Mouse (Mus musculus): ENCODE data around the gene Pum2.
A peak's percentile ranks its signal among the peaks of the same experiment; 100 is the strongest.

Pum2 gene

DNA sequence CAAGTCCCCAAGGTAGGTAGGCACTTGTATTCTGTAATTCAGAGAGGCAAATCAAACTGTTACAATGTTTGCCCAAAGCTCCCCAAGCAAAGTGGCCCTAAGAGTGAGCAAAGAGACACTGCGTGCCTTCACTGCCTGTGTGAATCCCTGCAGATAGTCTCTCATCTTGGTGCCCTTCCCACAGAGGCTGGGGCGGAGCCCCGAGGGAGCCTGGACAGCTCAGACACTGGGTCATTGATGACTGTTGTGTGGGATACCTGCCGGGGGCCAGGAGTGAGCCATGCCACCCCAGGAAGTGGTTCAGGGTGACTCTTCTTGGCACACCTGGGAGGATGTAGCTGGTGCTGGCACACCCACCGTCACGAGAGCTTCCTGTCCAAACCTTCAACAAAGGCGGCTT is 87.1 kb downstream of the Pum2 start:
- DNase-seq (ENCODE audit: low read depth, low spot score) = no peak

DNA sequence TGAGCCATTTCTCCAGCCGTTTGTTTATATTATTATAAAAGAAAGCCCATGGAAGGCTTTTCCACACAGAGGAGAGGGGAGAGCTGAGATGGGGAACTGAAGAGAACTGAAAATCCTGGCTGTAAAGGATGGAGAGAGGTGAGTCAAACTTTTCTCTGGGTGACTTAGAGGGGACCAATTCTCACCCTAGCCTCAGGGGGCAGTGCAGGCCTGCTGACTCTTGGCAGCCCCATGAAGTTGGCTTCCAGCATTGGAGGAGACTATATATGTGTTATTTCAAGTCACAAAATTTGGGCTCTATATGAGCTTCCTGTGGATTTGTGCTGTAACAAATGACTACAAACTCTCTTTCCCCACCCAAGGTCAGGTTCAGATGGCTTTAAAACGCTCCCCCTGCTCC is 88.7 kb downstream of the Pum2 start:
- no peak for DNase-seq (ENCODE audit: low read depth, low spot score)

GRCm38 (mm10) chr12:8764221-8764930 is 90.4 kb downstream of the Pum2 start:
- DNase-seq (ENCODE audit: low read depth, low spot score) = no peak

GRCm38 (mm10) chr12:8770946-8771843 is 97.3 kb downstream of the Pum2 start, which contains the start of gene Sdc1:
Gene Sdc1 (plus strand): TSS chr12:8771323.
- peak; percentile 79 for DNase-seq (ENCODE audit: low read depth, low spot score)

DNA sequence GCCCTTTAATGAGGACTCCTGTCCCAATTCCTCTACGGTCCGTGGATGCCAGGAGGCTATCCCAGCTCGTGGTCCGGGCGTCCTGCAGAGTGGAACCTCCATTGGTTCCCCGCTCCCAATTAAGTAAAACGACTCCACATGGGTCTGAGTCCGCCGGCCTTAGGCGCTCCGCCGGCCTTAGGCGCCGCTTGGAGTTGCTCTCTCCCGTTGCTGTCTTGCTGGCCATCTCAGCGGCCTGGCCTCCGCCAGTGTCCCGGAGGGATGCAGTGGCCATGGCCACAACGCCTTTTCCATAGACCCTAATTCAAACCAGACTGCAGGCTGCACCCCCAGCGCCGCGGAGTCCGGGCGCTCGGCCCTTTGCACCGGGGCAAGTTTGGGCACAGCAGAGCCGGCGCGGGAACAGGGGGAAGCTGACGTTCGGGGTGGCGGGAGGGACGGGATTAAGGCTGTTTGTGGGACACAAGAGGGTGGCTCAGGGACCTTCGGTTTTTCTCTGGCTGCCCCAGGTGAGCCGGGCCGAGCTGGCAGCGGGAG is 98.0 kb downstream of the Pum2 start:
- peak; percentile 37 for DNase-seq (ENCODE audit: low read depth, low spot score)

DNA sequence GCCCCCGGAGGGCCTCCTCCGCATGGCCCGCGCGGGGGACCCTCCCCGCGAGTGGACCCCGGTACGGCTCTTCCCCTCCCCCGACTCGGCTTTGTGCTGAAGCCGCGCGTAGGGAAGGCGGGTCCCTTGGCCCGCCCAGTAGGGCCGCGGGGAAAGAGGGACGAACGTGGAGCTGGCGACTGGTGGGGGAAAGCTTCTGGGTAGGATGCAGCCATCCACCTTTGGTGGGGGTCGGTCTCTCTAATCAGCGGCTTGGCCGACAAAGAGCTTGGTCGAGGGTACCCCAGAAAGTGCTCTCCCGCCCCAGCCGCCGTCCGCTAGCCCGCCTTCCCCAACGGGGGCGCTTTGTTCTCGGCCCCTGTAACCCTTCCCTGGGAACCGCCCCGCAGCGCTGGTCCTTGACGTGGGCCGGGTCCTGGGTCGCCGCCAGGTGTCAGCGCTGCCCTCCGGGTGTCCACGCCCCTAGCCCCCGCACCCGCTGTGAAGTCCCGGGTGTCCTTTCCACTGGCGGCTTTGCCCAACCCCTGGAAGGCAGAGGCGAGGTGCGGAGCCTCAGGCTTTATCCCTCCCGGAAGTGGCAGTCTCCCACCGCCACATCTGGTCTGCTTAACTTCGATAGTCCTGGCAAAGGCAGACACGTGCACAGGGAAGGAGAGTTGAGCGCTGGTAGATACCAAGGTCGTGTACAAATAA is 98.7 kb downstream of the Pum2 start:
- DNase-seq (ENCODE audit: low read depth, low spot score) = peak; percentile 46

DNA sequence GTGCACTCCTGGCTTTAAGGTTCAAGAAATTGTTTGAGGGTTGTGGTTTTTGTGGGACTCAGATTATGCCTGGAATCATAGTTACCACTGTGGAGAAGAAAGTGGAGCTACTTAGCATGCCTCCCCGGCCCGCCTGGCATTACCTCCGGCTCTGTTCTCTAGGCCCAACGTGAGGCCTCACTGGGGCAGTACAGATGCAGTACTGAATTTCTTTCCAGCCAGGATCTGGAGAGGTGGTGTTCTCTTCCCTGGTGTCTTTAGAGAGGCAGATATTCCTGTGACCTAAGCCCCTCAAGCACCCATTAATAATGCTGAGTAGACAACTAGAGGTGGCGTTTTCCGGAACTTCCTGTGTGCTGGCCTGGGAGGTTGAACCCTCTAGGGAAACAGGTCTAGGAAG is 99.4 kb downstream of the Pum2 start:
- DNase-seq (ENCODE audit: low read depth, low spot score) = no peak

GRCm38 (mm10) chr12:8774183-8774582 is 100.2 kb downstream of the Pum2 start:
- DNase-seq (ENCODE audit: low read depth, low spot score) = no peak

DNA sequence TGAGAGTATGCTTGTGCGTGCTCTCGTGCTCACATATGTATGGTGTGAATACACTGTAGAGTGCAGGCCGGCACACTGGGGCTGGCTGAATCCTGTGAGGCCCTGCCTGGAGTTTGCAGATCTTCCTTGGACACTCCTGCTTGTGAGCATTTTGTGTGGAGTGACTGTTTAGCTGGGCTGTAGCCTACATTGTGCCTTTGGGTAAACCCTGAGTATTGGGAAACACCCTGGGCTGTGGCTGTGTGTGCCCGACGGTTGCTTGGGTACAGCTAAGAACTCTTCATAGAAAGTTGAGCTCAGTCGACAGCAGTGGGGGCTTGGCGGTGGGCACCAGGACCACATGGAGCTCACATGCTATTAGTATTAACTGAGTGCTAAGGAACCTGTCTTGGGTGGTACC is 102.3 kb downstream of the Pum2 start:
- no peak for DNase-seq (ENCODE audit: low read depth, low spot score)

DNA sequence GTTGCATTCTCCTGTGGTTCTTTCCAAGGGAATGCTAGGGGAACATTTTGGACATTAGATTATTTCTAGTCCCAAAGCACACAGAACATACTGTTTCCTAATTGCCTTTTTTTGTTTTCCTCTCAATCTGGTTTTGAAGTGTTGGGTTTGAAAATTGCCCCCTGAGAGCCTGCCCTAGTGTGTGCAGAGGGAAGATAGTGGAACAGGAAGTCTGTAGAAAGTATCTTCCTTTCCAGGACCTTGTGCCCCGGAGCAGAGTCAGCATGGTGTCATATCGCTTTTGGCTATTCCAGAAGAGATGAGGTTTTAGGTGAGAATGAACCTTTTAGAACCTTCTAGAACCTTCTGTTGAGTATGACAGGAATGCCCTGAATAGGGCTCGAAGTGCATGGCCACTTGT is 102.8 kb downstream of the Pum2 start:
- DNase-seq (ENCODE audit: low read depth, low spot score) = no peak

- DNase-seq (ENCODE audit: low read depth, low spot score) = no peak
Measured at GRCm38 (mm10) chr12:8778106-8778505, 104.2 kb downstream of the Pum2 start.

GRCm38 (mm10) chr12:8779851-8780250 is 105.9 kb downstream of the Pum2 start:
- no peak for DNase-seq (ENCODE audit: low read depth, low spot score)

DNA sequence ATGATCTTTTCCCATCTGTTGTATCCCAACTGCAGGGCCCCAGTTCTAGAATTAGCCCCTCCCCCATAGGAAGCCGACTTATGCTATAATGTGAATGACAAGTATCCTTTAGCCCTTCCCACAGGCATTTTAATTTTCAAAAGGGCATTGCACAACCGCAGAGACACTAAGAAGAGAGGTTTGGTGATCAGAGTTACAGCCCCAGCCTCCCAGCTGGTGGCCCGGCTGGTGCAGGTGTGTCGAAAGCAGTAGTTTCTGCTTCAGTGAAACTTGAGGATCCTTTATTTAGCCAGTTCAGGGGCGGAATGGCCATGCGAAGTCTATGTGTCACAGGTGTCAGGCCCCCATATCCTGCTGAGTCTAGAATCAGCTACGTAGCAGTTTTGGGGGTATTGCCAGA is 107.2 kb downstream of the Pum2 start:
- DNase-seq (ENCODE audit: low read depth, low spot score) = no peak

DNA sequence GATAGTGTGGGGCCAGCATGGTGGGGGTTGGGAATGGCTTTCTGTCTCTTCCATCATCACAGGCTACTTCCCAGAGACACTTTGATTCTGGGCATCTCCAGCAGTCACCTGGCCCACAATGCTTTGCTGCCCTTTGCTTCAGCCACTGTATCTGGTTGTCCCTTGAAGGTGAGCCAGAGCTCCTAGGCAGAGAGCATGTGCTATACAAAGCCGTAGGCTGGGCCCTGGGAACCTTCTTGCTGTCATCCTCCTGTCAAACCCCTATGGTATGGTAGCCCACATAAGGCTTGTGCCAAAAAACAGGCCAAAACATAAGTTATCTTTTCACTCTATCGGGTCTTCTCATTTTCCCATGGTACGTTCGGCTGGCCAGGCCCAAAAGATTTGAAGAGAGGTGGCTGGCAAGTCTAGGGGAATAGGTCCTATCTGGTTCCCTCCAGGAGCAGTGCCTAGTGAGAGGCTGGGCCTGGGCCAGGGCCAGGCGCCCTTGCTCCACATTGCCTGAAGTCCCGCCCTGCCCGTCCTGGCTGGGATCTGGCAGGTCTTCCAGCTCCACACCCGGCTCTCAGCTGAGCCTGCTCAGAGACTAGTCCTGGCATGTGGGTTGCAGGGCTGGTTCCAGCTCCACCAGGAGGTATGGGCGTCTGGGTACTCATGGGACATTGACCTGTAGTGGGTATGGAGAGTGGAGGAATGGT is 107.9 kb downstream of the Pum2 start:
- DNase-seq (ENCODE audit: low read depth, low spot score) = no peak

DNA sequence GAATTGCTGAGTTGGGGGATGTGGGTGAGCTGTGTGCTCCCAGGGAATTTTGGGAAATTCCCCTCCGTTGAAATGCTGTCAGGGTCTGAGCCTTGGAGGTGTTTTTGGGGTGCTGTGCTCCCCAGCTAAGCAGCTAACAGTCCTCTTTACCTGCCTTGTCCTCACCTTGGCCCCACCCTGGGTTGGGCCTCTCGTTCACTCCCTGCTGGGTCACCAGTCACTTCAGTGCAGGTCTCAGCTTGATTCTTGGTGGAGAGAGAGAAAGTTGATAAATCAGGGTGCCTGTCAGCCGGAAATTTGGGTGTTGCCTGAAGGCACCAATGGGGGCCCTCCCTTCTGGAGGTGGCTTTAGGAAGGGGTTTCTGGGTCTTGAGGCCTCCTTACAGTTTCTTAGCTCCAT is 108.6 kb downstream of the Pum2 start:
- DNase-seq (ENCODE audit: low read depth, low spot score) = no peak

GRCm38 (mm10) chr12:8784189-8784588 is 110.3 kb downstream of the Pum2 start:
- no peak for DNase-seq (ENCODE audit: low read depth, low spot score)

GRCm38 (mm10) chr12:8786476-8786875 is 112.5 kb downstream of the Pum2 start:
- no peak for DNase-seq (ENCODE audit: low read depth, low spot score)

DNA sequence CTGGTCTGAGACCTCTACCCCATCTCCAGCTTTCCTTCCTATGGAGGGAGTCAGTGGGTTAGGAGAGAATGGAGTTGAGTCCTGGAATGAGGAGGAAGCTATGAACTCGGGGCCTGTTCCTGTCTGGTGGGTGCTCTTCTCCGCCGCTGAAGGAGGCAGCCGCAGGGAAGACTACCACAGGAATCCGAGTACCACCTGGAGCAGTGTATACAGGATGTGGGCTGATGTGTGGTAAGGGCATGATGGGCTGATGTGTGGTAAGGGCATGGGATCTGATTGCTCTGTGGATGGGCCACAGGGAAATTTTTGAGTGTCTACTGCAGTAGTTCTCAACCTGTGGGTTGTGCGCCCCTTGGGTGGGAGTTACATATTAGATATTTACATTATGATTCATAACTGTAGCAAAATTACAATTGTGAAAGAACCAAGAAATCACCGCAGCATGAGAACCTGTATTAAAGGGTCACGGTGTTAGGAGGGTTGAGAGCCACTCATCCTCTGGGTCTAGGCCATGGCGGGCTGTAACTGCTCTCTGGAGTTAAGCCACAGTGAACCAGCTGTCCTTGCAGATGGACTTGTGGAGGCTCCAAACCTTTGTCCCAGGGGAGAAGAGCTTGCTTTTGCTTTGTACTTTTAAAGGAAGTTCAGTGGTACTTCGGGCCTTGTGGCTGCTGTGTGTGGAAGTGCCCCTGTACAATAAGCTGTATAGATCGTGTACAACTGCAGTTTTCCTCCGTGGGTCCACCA is 113.2 kb downstream of the Pum2 start:
- no peak for DNase-seq (ENCODE audit: low read depth, low spot score)

DNA sequence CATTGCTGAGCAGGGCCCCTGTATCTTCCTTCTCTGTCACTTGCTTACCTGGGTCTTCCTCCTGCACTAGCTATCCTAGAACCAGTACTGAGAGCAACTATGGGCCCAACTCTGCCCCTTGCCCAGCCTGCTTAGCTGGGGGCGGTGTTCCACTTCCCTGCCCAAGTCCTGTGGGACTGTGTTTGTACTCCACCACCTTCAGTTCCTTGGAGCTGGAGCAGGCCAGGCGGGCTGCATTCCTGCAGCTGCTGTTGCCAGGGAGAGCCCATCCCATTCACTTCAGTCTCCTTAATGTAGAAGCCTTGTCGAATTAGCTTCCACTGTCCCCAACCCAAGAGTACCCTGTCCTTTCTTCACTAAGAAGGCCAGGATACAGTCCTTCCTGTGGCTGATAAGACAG is 114.5 kb downstream of the Pum2 start:
- DNase-seq (ENCODE audit: low read depth, low spot score) = no peak

DNA sequence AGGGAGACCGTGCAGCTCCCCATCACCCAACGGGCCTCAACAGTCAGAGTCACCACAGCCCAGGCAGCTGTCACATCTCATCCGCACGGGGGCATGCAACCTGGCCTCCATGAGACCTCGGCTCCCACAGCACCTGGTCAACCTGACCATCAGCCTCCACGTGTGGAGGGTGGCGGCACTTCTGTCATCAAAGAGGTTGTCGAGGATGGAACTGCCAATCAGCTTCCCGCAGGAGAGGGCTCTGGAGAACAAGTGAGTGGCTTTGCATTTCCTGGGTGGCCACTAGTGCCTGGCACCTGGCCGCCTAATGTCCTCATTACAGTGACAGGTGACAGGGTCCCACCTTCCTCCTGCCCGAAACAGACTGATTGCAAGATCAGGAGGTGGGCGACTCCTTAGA is 116.7 kb downstream of the Pum2 start:
- DNase-seq (ENCODE audit: low read depth, low spot score) = no peak

Data from embryo, embryonic 11.5 days (tissue).